Mouse (Mus musculus): ENCODE results near the gene Ctbp2. TPM values are rescaled to one million over a fixed set of nuclear protein-coding genes. Genes with fewer than 3 reads are reported as not detected.

The Ctbp2 gene
- polyA plus RNA-seq, 1 experiment from 2014 or later = 71.3 TPM

GRCm38 (mm10) chr7:132977981-132978380 lies 146.2 kb downstream of the Ctbp2 start:
- Histone ChIP-seq H3K4me3 (replicated peaks) (no peak overlapping the region), H3K4me1 (no peaks in the 10 kb centered on the region), H3K27ac (replicated peaks) (no peak overlapping the region), H3K4me2 (replicated peaks) (no peak overlapping the region), H3K9ac (no peak overlapping the region), H3K27me3 (no peaks in the 10 kb centered on the region), H3K9me3 (replicated peaks) (no peaks in the 10 kb centered on the region), H3K36me3 (peaks cover 49% of the 10 kb centered on the region)
- no peak for ATAC-seq (ENCODE audit: insufficient number of reproducible peaks, low FRiP score, low TSS enrichment, low read depth)
- 95% methylated on average over 2 of the region's 2 CpGs for WGBS

DNA sequence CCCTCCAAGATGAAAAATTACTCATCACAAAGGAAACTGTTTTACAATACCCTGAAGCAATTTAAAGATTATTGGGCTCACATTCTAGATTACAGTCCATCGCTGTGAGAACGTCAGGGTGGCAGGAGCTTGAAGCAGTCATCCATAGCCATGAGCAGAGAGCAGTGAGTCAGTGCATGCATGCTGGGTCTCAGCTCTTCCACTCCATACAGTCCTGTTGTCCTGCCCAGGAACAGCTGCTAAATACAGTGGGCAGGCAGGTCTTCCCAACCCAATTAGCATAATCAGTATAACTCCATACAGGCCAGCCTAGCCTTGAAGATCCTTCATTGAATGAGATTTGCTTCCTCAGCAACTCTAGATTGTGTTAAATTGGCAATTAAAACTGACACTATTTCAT lies 148.1 kb downstream of the Ctbp2 start:
- 64% methylated on average over 2 of the region's 2 CpGs for WGBS

DNA sequence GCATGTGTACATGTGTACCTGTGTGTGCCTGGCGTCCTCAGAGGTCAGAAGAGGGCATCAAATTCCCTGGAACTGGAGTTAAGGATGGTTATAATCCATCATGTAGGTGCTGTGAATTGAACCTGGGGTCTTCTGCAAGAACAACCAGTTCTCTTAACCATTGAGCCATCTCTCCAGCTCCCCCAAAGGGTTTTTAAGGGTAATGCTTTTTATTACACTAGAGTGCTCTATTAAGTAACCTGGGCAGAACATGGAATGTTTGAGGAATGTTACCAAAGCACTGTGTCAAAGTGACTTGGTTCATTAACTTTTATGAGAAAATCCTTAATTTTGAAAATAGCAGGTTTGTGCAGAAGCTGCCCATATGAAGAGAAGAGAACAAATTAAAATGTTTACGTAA lies 152.1 kb downstream of the Ctbp2 start:
- Histone ChIP-seq H3K36me3 (peaks cover 20% of the 10 kb centered on the region), H3K27ac (replicated peaks) (no peak overlapping the region), H3K4me2 (replicated peaks) (no peak overlapping the region), H3K4me3 (replicated peaks) (no peak overlapping the region), H3K9ac (no peak overlapping the region), H3K4me1 (no peaks in the 10 kb centered on the region), H3K27me3 (no peaks in the 10 kb centered on the region), H3K9me3 (replicated peaks) (no peaks in the 10 kb centered on the region)
- ATAC-seq (ENCODE audit: insufficient number of reproducible peaks, low FRiP score, low TSS enrichment, low read depth) = no peak
- 89% methylated on average over 2 of the region's 2 CpGs for WGBS

More for the DNA sequence above, 148.1 kb downstream of the Ctbp2 start:
- ATAC-seq (ENCODE audit: insufficient number of reproducible peaks, low FRiP score, low TSS enrichment, low read depth) = no peak
- H3K4me1 ChIP-seq = no peaks in the 10 kb centered on the region
- no peaks in the 10 kb centered on the region for H3K27me3 ChIP-seq
- no peak overlapping the region for H3K4me3 ChIP-seq (replicated peaks)
- H3K36me3 ChIP-seq = peaks cover 36% of the 10 kb centered on the region
- H3K9ac ChIP-seq = no peak overlapping the region
- H3K4me2 ChIP-seq (replicated peaks) = no peak overlapping the region
- no peaks in the 10 kb centered on the region for H3K9me3 ChIP-seq (replicated peaks)
- H3K27ac ChIP-seq (replicated peaks) = no peak overlapping the region

DNA sequence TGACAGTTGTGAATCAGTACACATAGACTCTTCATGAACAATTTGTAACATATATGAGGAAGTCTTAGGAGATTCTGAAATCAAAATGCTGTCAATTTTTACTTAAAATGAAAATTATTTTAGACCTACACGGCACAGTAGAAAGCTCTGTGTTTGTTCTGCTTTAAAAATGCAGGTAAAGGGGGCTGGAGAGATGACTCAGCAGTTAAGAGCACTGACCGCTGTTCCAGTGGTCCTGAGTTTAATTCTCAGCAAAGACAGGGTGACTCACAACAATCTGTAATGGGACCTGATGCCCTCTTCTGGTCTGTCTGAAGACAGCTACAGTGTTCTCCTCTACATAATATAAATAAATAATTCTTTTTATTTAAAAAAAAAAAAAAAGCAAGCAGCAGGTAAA lies 158.4 kb downstream of the Ctbp2 start:
- Histone ChIP-seq H3K4me3 (replicated peaks) (no peak overlapping the region), H3K9me3 (replicated peaks) (no peaks in the 10 kb centered on the region), H3K9ac (no peak overlapping the region), H3K27ac (replicated peaks) (no peak overlapping the region), H3K36me3 (no peaks in the 10 kb centered on the region), H3K4me2 (replicated peaks) (no peak overlapping the region), H3K4me1 (no peaks in the 10 kb centered on the region), H3K27me3 (no peaks in the 10 kb centered on the region)
- no peak for ATAC-seq (ENCODE audit: insufficient number of reproducible peaks, low FRiP score, low TSS enrichment, low read depth)
- 85% methylated on average over 2 of the region's 2 CpGs for whole genome bisulfite sequencing

- no peaks in the 10 kb centered on the region for H3K27me3 ChIP-seq
- no peak overlapping the region for H3K27ac ChIP-seq (replicated peaks)
- H3K9me3 ChIP-seq (replicated peaks) = no peaks in the 10 kb centered on the region
- H3K4me2 ChIP-seq (replicated peaks) = no peak overlapping the region
- H3K36me3 ChIP-seq = no peaks in the 10 kb centered on the region
- 70% methylated on average over 3 of the region's 3 CpGs for WGBS
- H3K4me3 ChIP-seq (replicated peaks) = no peak overlapping the region
- no peaks in the 10 kb centered on the region for H3K4me1 ChIP-seq
- ATAC-seq (ENCODE audit: insufficient number of reproducible peaks, low FRiP score, low TSS enrichment, low read depth) = no peak
- H3K9ac ChIP-seq = no peak overlapping the region
Measured at GRCm38 (mm10) chr7:132964395-132964794, 159.8 kb downstream of the Ctbp2 start.

DNA sequence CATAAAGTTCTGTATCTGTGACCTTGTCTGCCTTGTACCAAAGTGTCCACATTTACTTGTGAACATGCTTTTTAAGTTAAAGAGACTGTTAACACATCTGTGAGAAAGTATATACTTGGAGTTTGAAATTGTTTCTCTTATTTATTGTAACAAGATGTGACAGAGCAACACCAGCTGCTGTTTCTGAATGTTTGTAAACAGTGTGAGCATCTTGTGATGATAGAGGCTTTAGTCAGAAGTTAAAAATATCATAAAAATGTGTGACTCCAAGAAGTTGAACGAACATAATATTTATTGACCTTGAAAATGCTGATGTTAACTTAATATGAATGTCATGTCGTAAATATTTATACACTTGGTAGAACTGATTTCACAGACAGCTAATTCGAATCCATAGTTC lies 173.5 kb downstream of the Ctbp2 start:
- no peak for ATAC-seq (ENCODE audit: insufficient number of reproducible peaks, low FRiP score, low TSS enrichment, low read depth)
- no peaks in the 10 kb centered on the region for H3K4me1 ChIP-seq
- no peak overlapping the region for H3K4me2 ChIP-seq (replicated peaks)
- no peak overlapping the region for H3K9ac ChIP-seq
- no peak overlapping the region for H3K27ac ChIP-seq (replicated peaks)
- no peak overlapping the region for H3K4me3 ChIP-seq (replicated peaks)
- 75% methylated on average over 3 of the region's 3 CpGs for WGBS
- H3K27me3 ChIP-seq = no peaks in the 10 kb centered on the region
- no peaks in the 10 kb centered on the region for H3K36me3 ChIP-seq
- no peaks in the 10 kb centered on the region for H3K9me3 ChIP-seq (replicated peaks)

DNA sequence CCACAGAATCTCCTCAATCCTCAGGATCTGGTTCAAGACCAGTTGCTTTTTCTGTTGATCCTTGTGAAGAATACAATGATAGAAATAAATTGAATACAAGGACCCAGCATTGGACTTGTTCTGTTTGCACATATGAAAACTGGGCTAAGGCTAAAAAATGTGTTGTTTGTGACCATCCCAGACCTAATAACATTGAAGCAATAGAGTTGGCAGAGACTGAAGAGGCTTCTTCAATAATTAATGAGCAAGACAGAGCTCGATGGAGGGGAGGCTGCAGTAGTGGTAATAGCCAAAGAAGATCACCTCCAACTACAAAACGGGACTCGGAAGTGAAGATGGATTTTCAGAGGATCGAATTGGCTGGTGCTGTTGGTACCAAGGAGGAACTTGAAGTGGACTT lies 174.2 kb downstream of the Ctbp2 start:
- H3K27ac ChIP-seq (replicated peaks) = no peak overlapping the region
- H3K9ac ChIP-seq = no peak overlapping the region
- ATAC-seq (ENCODE audit: insufficient number of reproducible peaks, low FRiP score, low TSS enrichment, low read depth) = no peak
- no peaks in the 10 kb centered on the region for H3K27me3 ChIP-seq
- H3K4me1 ChIP-seq = no peaks in the 10 kb centered on the region
- H3K4me3 ChIP-seq (replicated peaks) = no peak overlapping the region
- no peak overlapping the region for H3K4me2 ChIP-seq (replicated peaks)
- no peaks in the 10 kb centered on the region for H3K36me3 ChIP-seq
- H3K9me3 ChIP-seq (replicated peaks) = no peaks in the 10 kb centered on the region
- WGBS = 87% methylated on average over 4 of the region's 4 CpGs

GRCm38 (mm10) chr7:132940569-132940968 lies 183.6 kb downstream of the Ctbp2 start:
- no peaks in the 10 kb centered on the region for H3K27me3 ChIP-seq

GRCm38 (mm10) chr7:132939118-132939517 lies 185.0 kb downstream of the Ctbp2 start:
- Histone ChIP-seq H3K27me3 (no peaks in the 10 kb centered on the region), H3K27ac (replicated peaks) (no peak overlapping the region), H3K9me3 (replicated peaks) (no peaks in the 10 kb centered on the region), H3K4me2 (replicated peaks) (no peak overlapping the region), H3K36me3 (no peaks in the 10 kb centered on the region), H3K9ac (no peak overlapping the region), H3K4me1 (no peaks in the 10 kb centered on the region), H3K4me3 (replicated peaks) (no peak overlapping the region)
- ATAC-seq (ENCODE audit: insufficient number of reproducible peaks, low FRiP score, low TSS enrichment, low read depth) = no peak
- 80% methylated on average over 2 of the region's 2 CpGs for WGBS

More at GRCm38 (mm10) chr7:132940569-132940968, 183.6 kb downstream of the Ctbp2 start:
- Histone ChIP-seq H3K4me2 (replicated peaks) (no peak overlapping the region), H3K9ac (no peak overlapping the region), H3K4me1 (no peaks in the 10 kb centered on the region), H3K9me3 (replicated peaks) (no peaks in the 10 kb centered on the region), H3K4me3 (replicated peaks) (no peak overlapping the region), H3K36me3 (no peaks in the 10 kb centered on the region), H3K27ac (replicated peaks) (no peak overlapping the region)
- ATAC-seq (ENCODE audit: insufficient number of reproducible peaks, low FRiP score, low TSS enrichment, low read depth) = no peak
- 74% methylated on average over 2 of the region's 2 CpGs for WGBS

Other genes starting within 250 kb of the Ctbp2 start
- gene Zranb1, start 193.2 kb downstream of the Ctbp2 start, polyA plus RNA-seq (2015; fragmentation: Nextera tagmentation; extraction: Ambion mirVana) = 17.1 and 17.6 TPM in 2 replicates
- 131 and 137 TPM in 2 replicates for gene Fgfr2, start 1.0 kb downstream of the Ctbp2 start, polyA plus RNA-seq (2015; fragmentation: Nextera tagmentation; extraction: Ambion mirVana)

Data from embryonic facial prominence, embryonic 15.5 days (tissue).